Mouse (Mus musculus) ES-E14 (cell line): ENCODE measurements around the gene Tdrd9.

ENCODE experiments used
- CHD2 ChIP-seq: IDR thresholded peaks from 2 replicates; pipeline ENCODE4 v1.6.1; 2014; ENCODE audit warnings: mild to moderate bottlenecking, low read depth, low read length, inconsistent platforms
- HCFC1 ChIP-seq: IDR thresholded peaks from 2 replicates; pipeline ENCODE4 v1.6.1; 2012; ENCODE audit warnings: low read length, inconsistent platforms, borderline replicate concordance; ENCODE audit not compliant: insufficient read depth
- MAFK ChIP-seq: IDR thresholded peaks from 2 replicates; pipeline ENCODE4 v1.6.1; 2014; ENCODE audit warnings: mild to moderate bottlenecking, low read depth, low read length, inconsistent platforms; ENCODE audit not compliant: insufficient read depth
- ZC3H11A ChIP-seq: IDR thresholded peaks from 2 replicates; pipeline ENCODE4 v1.6.1; 2012; ENCODE audit warnings: low read depth, mild to moderate bottlenecking, inconsistent platforms, low read length, borderline replicate concordance
- ZNF384 ChIP-seq: IDR thresholded peaks from 2 replicates; pipeline ENCODE4 v1.6.1; 2012; ENCODE audit warnings: low read depth, low read length, inconsistent platforms

DNA sequence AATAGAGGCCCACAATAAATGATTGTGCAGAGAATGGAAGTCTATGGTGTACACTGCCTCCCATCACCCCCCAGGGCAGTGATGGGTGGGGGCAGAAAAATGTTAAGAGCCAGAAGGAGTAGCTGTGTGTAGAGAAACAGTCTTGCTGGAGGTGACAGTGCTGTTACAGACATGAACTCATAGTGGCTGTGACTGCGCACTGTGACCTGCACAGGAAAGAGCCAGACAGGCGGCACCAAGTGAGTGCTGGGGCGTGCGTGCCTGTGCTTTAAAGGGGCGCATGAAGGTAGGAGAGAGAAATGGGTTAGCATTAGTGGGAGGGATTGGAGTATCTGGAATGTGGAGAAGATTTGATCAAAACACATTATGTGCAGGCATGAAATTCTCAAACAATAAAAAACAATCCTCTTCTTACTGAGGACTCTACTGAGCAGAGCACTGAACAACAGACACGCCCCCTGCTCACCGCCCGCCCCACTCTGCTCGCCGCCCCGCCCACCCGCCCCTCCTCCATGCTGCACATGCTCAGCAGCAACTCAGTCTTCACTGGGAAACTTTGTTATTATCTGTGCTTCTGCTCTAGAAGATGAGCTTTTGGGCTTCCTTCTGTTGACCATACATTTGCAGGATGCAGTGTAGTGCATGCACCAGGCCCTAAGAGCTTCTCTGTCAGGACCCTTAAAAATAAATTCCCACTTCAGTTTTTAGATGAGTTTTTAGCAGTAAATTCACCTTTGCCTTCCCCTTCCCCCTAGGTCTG lies 41.3 kb downstream of the Tdrd9 start:
- TF ChIP-seq CHD2: no peak
- no peak for TF ChIP-seq MAFK
- no peak for TF ChIP-seq ZC3H11A
- TF ChIP-seq HCFC1: no peak
- no peak for TF ChIP-seq ZNF384
